Mouse (Mus musculus): ENCODE data around the gene Plxnd1.

- TF ChIP-seq CTCF (IDR thresholded peaks at IDR 0.05; ENCODE audit: low read depth), result no peak
- TF ChIP-seq EP300 (IDR thresholded peaks at IDR 0.05; ENCODE audit: low read depth), result no peak
These were observed 34.5 kb downstream of the Plxnd1 start for GRCm38 (mm10) chr6:115960322-115960721.

Measured in heart, postnatal 0 days (tissue).